Mouse (Mus musculus): Measurements from ENCODE around the gene Abr. TPM values are rescaled to one million over a fixed set of nuclear protein-coding genes. Genes with fewer than 3 reads are reported as not detected.

Abr gene
- total and polyA plus RNA-seq, 2 experiments from 2014 or later = 102 to 243 TPM

GRCm38 (mm10) chr11:76429966-76430631 lies 192.0 kb downstream of the Abr start:
- Histone ChIP-seq H3K27me3 (ENCODE audit: insufficient read depth, low read length) (no peaks in the 10 kb centered on the region), H3K9ac (replicated peaks; ENCODE audit: low read length, poor library complexity, severe bottlenecking) (0 out of 2 replicates have a peak overlapping the region, but pooled peaks have one; percentile 13), H3K4me3 (ENCODE audit: low read depth, low read length) (no peak overlapping the region), H3K4me1 (ENCODE audit: insufficient read depth, low read length) (peaks cover 2% of the 10 kb centered on the region), H3K36me3 (ENCODE audit: insufficient read depth, low read length) (peaks cover 42% of the 10 kb centered on the region), H3K4me2 (ENCODE audit: low read depth, low read length, poor library complexity, severe bottlenecking) (no peak overlapping the region), H3K27ac (ENCODE audit: low read depth, low read length) (peak overlapping the region; percentile 65), H3K9me3 (ENCODE audit: low read length) (no peaks in the 10 kb centered on the region)
- ATAC-seq (ENCODE audit: low FRiP score) = no peak
- WGBS = 66% methylated on average over 6 of the region's 6 CpGs
- TF ChIP-seq CTCF (IDR thresholded peaks at IDR 0.05) = no peak
- DNase-seq (ENCODE audit: low spot score) = no peak

DNA sequence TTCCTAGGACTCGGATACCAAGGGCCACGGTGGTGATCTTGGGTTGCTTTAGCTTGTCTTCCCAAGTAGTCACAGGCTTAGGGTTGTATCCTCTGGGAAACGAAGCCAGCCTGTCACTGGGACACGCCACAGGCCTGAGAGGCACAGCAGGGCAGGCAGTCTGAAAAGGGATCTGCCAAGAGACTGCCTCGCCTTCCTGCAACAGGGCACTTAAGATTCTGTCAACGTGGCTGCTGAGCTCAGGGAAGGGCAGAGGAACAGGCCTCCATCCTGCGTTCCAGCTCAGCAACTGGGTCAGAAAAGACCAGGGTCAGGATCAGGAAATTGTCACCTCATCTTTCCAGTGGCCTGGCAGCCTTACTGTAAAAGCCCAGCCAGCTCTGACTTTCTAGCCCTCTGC lies 192.6 kb downstream of the Abr start:
- no peak; the same call in 1 of the 2 replicates for ATAC-seq (ENCODE audit: low FRiP score)
- Histone ChIP-seq H3K27me3 (ENCODE audit: insufficient read depth, low read length) (no peaks in the 10 kb centered on the region), H3K36me3 (ENCODE audit: insufficient read depth, low read length) (peaks cover 45% of the 10 kb centered on the region), H3K4me1 (ENCODE audit: insufficient read depth, low read length) (no peaks in the 10 kb centered on the region; the same call in none of the 2 replicates), H3K9ac (replicated peaks; ENCODE audit: low read length, poor library complexity, severe bottlenecking) (0 out of 2 replicates have a peak overlapping the region, but pooled peaks have one; percentile 13), H3K4me2 (ENCODE audit: low read depth, low read length, poor library complexity, severe bottlenecking) (no peak overlapping the region), H3K4me3 (ENCODE audit: low read depth, low read length) (no peak overlapping the region), H3K27ac (ENCODE audit: low read depth, low read length) (peak overlapping the region; percentile 65), H3K9me3 (ENCODE audit: low read length) (no peaks in the 10 kb centered on the region)
- DNase-seq (ENCODE audit: low spot score) = peak; percentile 52
- 38% methylated on average over 7 of the region's 7 CpGs for WGBS
- no peak for TF ChIP-seq CTCF (IDR thresholded peaks at IDR 0.05)

GRCm38 (mm10) chr11:76429046-76429445 lies 193.1 kb downstream of the Abr start:
- Histone ChIP-seq H3K27ac (ENCODE audit: low read depth, low read length) (peak overlapping the region; percentile 65), H3K9me3 (ENCODE audit: low read length) (no peaks in the 10 kb centered on the region), H3K4me2 (ENCODE audit: low read depth, low read length, poor library complexity, severe bottlenecking) (no peak overlapping the region), H3K4me1 (ENCODE audit: insufficient read depth, low read length) (no peaks in the 10 kb centered on the region; the same call in none of the 2 replicates), H3K4me3 (ENCODE audit: low read depth, low read length) (no peak overlapping the region), H3K36me3 (ENCODE audit: insufficient read depth, low read length) (peaks cover 45% of the 10 kb centered on the region), H3K9ac (replicated peaks; ENCODE audit: low read length, poor library complexity, severe bottlenecking) (no peak overlapping the region), H3K27me3 (ENCODE audit: insufficient read depth, low read length) (no peaks in the 10 kb centered on the region)
- DNase-seq (ENCODE audit: low spot score) (no peak), ATAC-seq (ENCODE audit: low FRiP score) (no peak)
- peak; percentile 45 for TF ChIP-seq CTCF (IDR thresholded peaks at IDR 0.05)
- 54% methylated on average over 4 of the region's 4 CpGs for WGBS

- no peaks in the 10 kb centered on the region; the same call in 1 of the 2 replicates for H3K4me1 ChIP-seq (ENCODE audit: insufficient read depth, low read length)
- H3K4me3 ChIP-seq (ENCODE audit: low read depth, low read length) = no peak overlapping the region
- peaks cover 46% of the 10 kb centered on the region for H3K36me3 ChIP-seq (ENCODE audit: insufficient read depth, low read length)
- H3K9ac ChIP-seq (replicated peaks; ENCODE audit: low read length, poor library complexity, severe bottlenecking) = no peak overlapping the region
- H3K4me2 ChIP-seq (ENCODE audit: low read depth, low read length, poor library complexity, severe bottlenecking) = no peak overlapping the region
- H3K27ac ChIP-seq (ENCODE audit: low read depth, low read length) = peak overlapping the region; percentile 47; the same call in 1 of the 2 replicates
- 62% methylated on average over 3 of the region's 3 CpGs for WGBS
- H3K27me3 ChIP-seq (ENCODE audit: insufficient read depth, low read length) = no peaks in the 10 kb centered on the region
- ATAC-seq (ENCODE audit: low FRiP score) (no peak), DNase-seq (ENCODE audit: low spot score) (no peak)
- no peaks in the 10 kb centered on the region for H3K9me3 ChIP-seq (ENCODE audit: low read length)
- TF ChIP-seq CTCF (IDR thresholded peaks at IDR 0.05) = no peak
These were observed 194.3 kb downstream of the Abr start for GRCm38 (mm10) chr11:76427781-76428180.

DNA sequence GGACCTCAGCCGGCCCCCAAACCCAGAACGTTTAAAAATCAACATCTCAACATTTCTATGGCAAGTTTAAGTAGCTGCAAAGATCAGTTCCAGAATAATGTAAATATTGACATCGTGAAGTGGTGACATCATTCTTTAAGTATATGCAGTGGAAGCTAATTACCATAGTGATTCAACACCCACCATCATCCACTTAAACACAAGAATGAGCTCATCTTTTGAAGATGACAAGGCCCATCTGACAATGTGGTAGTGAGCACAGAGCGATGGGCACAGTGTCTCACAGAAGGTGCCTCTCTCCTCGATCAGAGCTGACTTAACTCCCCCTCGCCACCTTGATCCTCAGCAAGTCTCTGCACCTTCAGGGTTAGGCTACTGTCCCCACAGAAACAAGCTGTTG lies 196.4 kb downstream of the Abr start:
- H3K36me3 ChIP-seq (ENCODE audit: insufficient read depth, low read length) = peaks cover 59% of the 10 kb centered on the region
- ATAC-seq (ENCODE audit: low FRiP score) = no peak
- no peak for DNase-seq (ENCODE audit: low spot score)

DNA sequence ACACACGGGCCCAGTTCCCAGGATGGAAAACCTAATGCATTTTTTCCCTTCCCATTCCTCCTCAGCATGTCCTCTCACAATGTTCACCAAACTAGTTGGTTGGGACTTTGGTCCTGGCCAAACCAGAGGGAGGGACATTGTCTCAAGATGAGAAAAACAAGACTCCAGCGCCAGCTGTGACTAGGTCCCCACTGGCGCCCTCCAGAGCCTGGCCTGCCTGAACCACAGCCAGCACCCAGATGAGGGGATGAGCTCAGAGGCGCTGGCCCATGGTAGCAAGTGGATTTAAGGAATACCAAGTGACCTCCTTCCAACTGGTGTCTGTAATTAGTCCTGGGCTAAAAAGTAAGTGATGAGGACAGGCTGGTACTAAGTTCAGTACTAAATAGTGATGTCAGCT lies 201.2 kb downstream of the Abr start:
- Histone ChIP-seq H3K27me3 (ENCODE audit: insufficient read depth, low read length) (no peaks in the 10 kb centered on the region), H3K4me3 (ENCODE audit: low read depth, low read length) (no peak overlapping the region), H3K36me3 (ENCODE audit: insufficient read depth, low read length) (peaks cover 90% of the 10 kb centered on the region), H3K9ac (replicated peaks; ENCODE audit: low read length, poor library complexity, severe bottlenecking) (no peak overlapping the region), H3K4me1 (ENCODE audit: insufficient read depth, low read length) (no peaks in the 10 kb centered on the region), H3K9me3 (ENCODE audit: low read length) (no peaks in the 10 kb centered on the region), H3K4me2 (ENCODE audit: low read depth, low read length, poor library complexity, severe bottlenecking) (no peak overlapping the region), H3K27ac (ENCODE audit: low read depth, low read length) (no peak overlapping the region)
- no peak for TF ChIP-seq CTCF (IDR thresholded peaks at IDR 0.05)
- no peak for DNase-seq (ENCODE audit: low spot score)
- ATAC-seq (ENCODE audit: low FRiP score) = no peak
- 72% methylated on average over 4 of the region's 4 CpGs for WGBS

More for the DNA sequence above, 196.4 kb downstream of the Abr start:
- Histone ChIP-seq H3K4me3 (ENCODE audit: low read depth, low read length) (no peak overlapping the region), H3K27me3 (ENCODE audit: insufficient read depth, low read length) (no peaks in the 10 kb centered on the region), H3K9me3 (ENCODE audit: low read length) (no peaks in the 10 kb centered on the region), H3K9ac (replicated peaks; ENCODE audit: low read length, poor library complexity, severe bottlenecking) (no peak overlapping the region), H3K4me2 (ENCODE audit: low read depth, low read length, poor library complexity, severe bottlenecking) (no peak overlapping the region), H3K4me1 (ENCODE audit: insufficient read depth, low read length) (no peaks in the 10 kb centered on the region; the same call in 1 of the 2 replicates), H3K27ac (ENCODE audit: low read depth, low read length) (no peak overlapping the region)
- TF ChIP-seq CTCF (IDR thresholded peaks at IDR 0.05) = no peak
- WGBS = 87% methylated on average over 6 of the region's 6 CpGs

All from midbrain, postnatal 0 days (tissue).